Mouse (Mus musculus) brain, embryonic 14.5 days (tissue): Measurements from ENCODE around the gene Itsn2.

Experiments
- CTCF ChIP-seq: fragments of 200-500 bp; IDR thresholded peaks from 2 replicates; pipeline ENCODE4 v1.5.1; 2012; ENCODE audit warnings: inconsistent platforms, mild to moderate bottlenecking, moderate library complexity, borderline replicate concordance; ENCODE audit not compliant: insufficient read depth, insufficient read length; ENCODE audit errors: extremely low read depth
- POLR2A ChIP-seq: fragments of 200-500 bp; IDR thresholded peaks from 2 replicates; pipeline ENCODE4 v1.6.1; 2012; ENCODE audit warnings: mild to moderate bottlenecking, inconsistent platforms, borderline replicate concordance; ENCODE audit not compliant: poor library complexity, insufficient read depth, insufficient read length, severe bottlenecking; ENCODE audit errors: extremely low read depth

DNA sequence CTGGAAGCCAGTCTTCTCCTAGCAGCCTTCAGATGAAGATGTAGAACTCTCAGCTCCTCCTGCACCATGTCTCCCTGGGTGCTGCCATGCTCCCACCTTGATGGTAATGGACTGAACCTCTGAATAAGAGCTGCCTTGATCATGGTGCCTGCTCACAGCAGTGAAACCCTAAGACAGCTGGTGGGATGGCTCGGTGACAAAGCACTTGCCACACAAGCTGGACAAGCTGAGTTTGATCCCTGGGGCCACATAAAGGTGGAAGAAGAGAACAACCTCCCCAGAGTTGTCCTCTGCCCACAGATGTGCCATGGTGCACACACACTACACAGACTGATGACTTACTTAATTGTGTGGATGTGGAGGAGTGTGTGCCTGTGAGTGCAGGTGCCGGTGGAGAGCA lies 95.9 kb downstream of the Itsn2 start:
- TF ChIP-seq CTCF = no peak
- no peak for TF ChIP-seq POLR2A
